Mouse (Mus musculus) heart, embryonic 16.5 days (tissue): ENCODE measurements around the gene Tprg. TPM values are rescaled to one million over a fixed set of nuclear protein-coding genes. Genes with fewer than 3 reads are reported as not detected.

Experiments used
- ATAC-seq: fragments of 200-750 bp; cut with Nextera tagmentation; replicated peaks from 2 replicates; pipeline ENCODE4 v1.8.0; 2017; ENCODE audit warnings: moderate number of reproducible peaks; ENCODE audit not compliant: insufficient read depth, low FRiP score; ENCODE audit errors: extremely low read depth
- H3K27ac ChIP-seq: fragments of 300-500 bp; sonication (generic); 2 replicates; pipeline ENCODE4 v1.5.1; 2014; ENCODE audit warnings: mild to moderate bottlenecking, low read length, control low read depth, moderate library complexity
- H3K27me3 ChIP-seq: fragments of 300-500 bp; sonication (generic); 2 replicates; pipeline ENCODE4 v1.6.1; 2014; ENCODE audit warnings: low read length, mixed read lengths; ENCODE audit not compliant: control insufficient read depth, insufficient read depth
- H3K36me3 ChIP-seq: fragments of 300-500 bp; sonication (generic); 2 replicates; pipeline ENCODE4 v1.6.1; 2014; ENCODE audit not compliant: control insufficient read depth, insufficient read depth
- H3K4me1 ChIP-seq: fragments of 300-500 bp; sonication (generic); 2 replicates; pipeline ENCODE4 v1.6.1; 2014; ENCODE audit warnings: low read length, mixed read lengths; ENCODE audit not compliant: control insufficient read depth, insufficient read depth
- H3K4me2 ChIP-seq: fragments of 300-500 bp; sonication (generic); 2 replicates; pipeline ENCODE4 v1.6.1; 2014; ENCODE audit warnings: low read depth, mild to moderate bottlenecking, control low read depth, low read length
- H3K4me3 ChIP-seq: fragments of 300-500 bp; sonication (generic); 2 replicates; pipeline ENCODE4 v1.5.1; 2014; ENCODE audit warnings: mild to moderate bottlenecking, control low read depth, low read length
- H3K9ac ChIP-seq: fragments of 300-500 bp; sonication (generic); 2 replicates; pipeline ENCODE4 v1.6.1; 2014; ENCODE audit warnings: low read length, control low read depth
- H3K9me3 ChIP-seq: fragments of 300-500 bp; sonication (generic); replicated peaks from 2 replicates; pipeline ENCODE4 v1.6.1; 2016; ENCODE audit warnings: low read length; ENCODE audit not compliant: control insufficient read depth
- WGBS: fragments of 180-500 bp; shearing (Covaris S2); extraction: QIAGEN DNeasy Blood & Tissue Kit; methylation state at CpG from one replicate; pipeline ENCODE4 v1.1.7; 2014; 5-methylcytosine and 5-hydroxymethylcytosine counted together
- polyA plus RNA-seq: library from polyadenylated mRNA; unstranded; fragments of >200 nt; fragmentation: Nextera tagmentation; extraction: Ambion mirVana; gene quantifications from 2 replicates; pipeline ENCODE4 v1.2.1, GENCODE M21; 2015

Gene Tprg
- polyA plus RNA-seq, 1 experiment from 2014 or later = 0.17 TPM

- 85% methylated on average over 4 of the region's 4 CpGs for WGBS
- no peaks in the 10 kb centered on the region for H3K36me3 ChIP-seq
Observed at GRCm38 (mm10) chr16:25302616-25303015, 16.0 kb downstream of the Tprg start.

GRCm38 (mm10) chr16:25314006-25314405 lies 27.4 kb downstream of the Tprg start:
- no peak overlapping the region for H3K4me2 ChIP-seq
- no peak overlapping the region for H3K27ac ChIP-seq
- no peaks in the 10 kb centered on the region for H3K27me3 ChIP-seq
- 80% methylated on average over 5 of the region's 5 CpGs for WGBS
- no peak for ATAC-seq
- no peaks in the 10 kb centered on the region for H3K4me1 ChIP-seq
- no peaks in the 10 kb centered on the region for H3K36me3 ChIP-seq
- H3K4me3 ChIP-seq = no peak overlapping the region
- H3K9ac ChIP-seq = no peak overlapping the region
- H3K9me3 ChIP-seq = no peaks in the 10 kb centered on the region

More at GRCm38 (mm10) chr16:25302616-25303015, 16.0 kb downstream of the Tprg start:
- Histone ChIP-seq H3K4me1 (no peaks in the 10 kb centered on the region), H3K4me2 (no peak overlapping the region), H3K9ac (no peak overlapping the region), H3K27ac (no peak overlapping the region), H3K9me3 (no peaks in the 10 kb centered on the region), H3K27me3 (no peaks in the 10 kb centered on the region), H3K4me3 (no peak overlapping the region)
- no peak for ATAC-seq

- 48% methylated on average over 3 of the region's 3 CpGs for WGBS
- no peak overlapping the region for H3K9ac ChIP-seq
- H3K27ac ChIP-seq = no peak overlapping the region
- H3K4me1 ChIP-seq = no peaks in the 10 kb centered on the region
- no peaks in the 10 kb centered on the region for H3K9me3 ChIP-seq
- H3K4me3 ChIP-seq = no peak overlapping the region
- no peaks in the 10 kb centered on the region for H3K36me3 ChIP-seq
- no peak overlapping the region for H3K4me2 ChIP-seq
- H3K27me3 ChIP-seq = no peaks in the 10 kb centered on the region
- ATAC-seq = no peak
Observed at GRCm38 (mm10) chr16:25315090-25315489, 28.5 kb downstream of the Tprg start.

GRCm38 (mm10) chr16:25325631-25326238 lies 39.1 kb downstream of the Tprg start:
- WGBS = 64% methylated on average over 2 of the region's 2 CpGs
- no peaks in the 10 kb centered on the region for H3K27me3 ChIP-seq
- H3K4me1 ChIP-seq = no peaks in the 10 kb centered on the region
- ATAC-seq = no peak
- no peak overlapping the region for H3K27ac ChIP-seq
- H3K36me3 ChIP-seq = no peaks in the 10 kb centered on the region
- no peak overlapping the region for H3K9ac ChIP-seq
- H3K9me3 ChIP-seq = no peaks in the 10 kb centered on the region
- H3K4me3 ChIP-seq = no peak overlapping the region
- no peak overlapping the region for H3K4me2 ChIP-seq

- Histone ChIP-seq H3K4me2 (no peak overlapping the region), H3K36me3 (no peaks in the 10 kb centered on the region), H3K9me3 (no peaks in the 10 kb centered on the region), H3K27me3 (no peaks in the 10 kb centered on the region), H3K4me1 (no peaks in the 10 kb centered on the region), H3K9ac (no peak overlapping the region), H3K27ac (no peak overlapping the region), H3K4me3 (no peak overlapping the region)
- ATAC-seq = no peak
- WGBS = 81% methylated on average over 10 of the region's 10 CpGs
Observed at GRCm38 (mm10) chr16:25333279-25334219, 46.9 kb downstream of the Tprg start.

- no peak overlapping the region for H3K4me3 ChIP-seq
- no peak overlapping the region for H3K27ac ChIP-seq
- no peaks in the 10 kb centered on the region for H3K9me3 ChIP-seq
- no peak overlapping the region for H3K4me2 ChIP-seq
- WGBS = 52% methylated on average over 4 of the region's 4 CpGs
- ATAC-seq = no peak
- H3K4me1 ChIP-seq = no peaks in the 10 kb centered on the region
- no peaks in the 10 kb centered on the region for H3K27me3 ChIP-seq
- no peak overlapping the region for H3K9ac ChIP-seq
- no peaks in the 10 kb centered on the region for H3K36me3 ChIP-seq
Observed at GRCm38 (mm10) chr16:25335058-25335703, 48.6 kb downstream of the Tprg start.

GRCm38 (mm10) chr16:25349626-25350025 lies 63.0 kb downstream of the Tprg start:
- Histone ChIP-seq H3K9ac (no peak overlapping the region), H3K27ac (no peak overlapping the region), H3K4me1 (no peaks in the 10 kb centered on the region), H3K27me3 (no peaks in the 10 kb centered on the region), H3K9me3 (no peaks in the 10 kb centered on the region), H3K4me2 (no peak overlapping the region), H3K36me3 (no peaks in the 10 kb centered on the region), H3K4me3 (no peak overlapping the region)
- ATAC-seq = no peak
- 4% methylated on average over 3 of the region's 3 CpGs for WGBS

GRCm38 (mm10) chr16:25367834-25368233 lies 81.2 kb downstream of the Tprg start:
- Histone ChIP-seq H3K4me2 (no peak overlapping the region), H3K9ac (no peak overlapping the region), H3K36me3 (no peaks in the 10 kb centered on the region), H3K27me3 (no peaks in the 10 kb centered on the region; the same call in 1 of the 2 replicates), H3K27ac (no peak overlapping the region), H3K4me1 (no peaks in the 10 kb centered on the region), H3K4me3 (no peak overlapping the region), H3K9me3 (no peaks in the 10 kb centered on the region)
- ATAC-seq = no peak
- 67% methylated on average over 7 of the region's 7 CpGs for WGBS

- no peak overlapping the region for H3K4me2 ChIP-seq
- H3K27me3 ChIP-seq = no peaks in the 10 kb centered on the region; the same call in 1 of the 2 replicates
- no peaks in the 10 kb centered on the region for H3K4me1 ChIP-seq
- WGBS = 54% methylated on average over 5 of the region's 5 CpGs
- H3K9me3 ChIP-seq = no peaks in the 10 kb centered on the region
- H3K36me3 ChIP-seq = no peaks in the 10 kb centered on the region
- H3K4me3 ChIP-seq = no peak overlapping the region
- no peak overlapping the region for H3K9ac ChIP-seq
- no peak overlapping the region for H3K27ac ChIP-seq
- no peak for ATAC-seq
Observed at GRCm38 (mm10) chr16:25369984-25370412, 83.4 kb downstream of the Tprg start.
